Mouse (Mus musculus) heart, adult 2 months (tissue): ENCODE results near the gene Col5a2.

Source experiments
- CTCF ChIP-seq: fragments of 200-600 bp; IDR thresholded peaks from 2 replicates; pipeline ENCODE4 v1.8.1; 2022; ENCODE audit warnings: antibody characterized with exemption, mild to moderate bottlenecking, moderate library complexity
- EP300 ChIP-seq: fragments of 200-500 bp; IDR thresholded peaks from 2 replicates; pipeline ENCODE4 v1.6.1; 2011; ENCODE audit warnings: low read depth, low read length, control low read depth; ENCODE audit not compliant: insufficient read depth
- POLR2A ChIP-seq: fragments of 200-500 bp; IDR thresholded peaks from 2 replicates; pipeline ENCODE4 v1.6.1; 2011; ENCODE audit warnings: mild to moderate bottlenecking, low read depth, low read length, control low read depth; ENCODE audit not compliant: insufficient read depth

DNA sequence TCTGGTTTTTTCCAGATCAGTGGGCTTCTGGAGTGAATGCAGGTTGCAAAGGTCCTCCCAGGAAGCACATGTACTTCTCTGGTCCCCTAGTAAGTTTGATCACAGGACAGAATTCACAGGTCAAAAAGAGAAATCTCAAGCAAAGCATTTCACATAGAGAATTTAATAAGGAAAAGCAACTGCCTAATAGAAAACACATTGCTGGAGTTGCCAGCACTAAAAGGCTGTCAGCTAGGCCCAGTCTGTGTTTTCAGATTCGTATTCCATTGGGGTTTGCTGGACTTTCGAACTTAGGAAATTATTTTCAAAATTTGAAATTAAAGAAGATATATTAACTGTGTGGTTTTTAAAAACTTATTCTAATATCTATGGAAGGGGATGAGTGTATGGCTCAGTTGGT is 42.3 kb downstream of the Col5a2 start:
- TF ChIP-seq CTCF (no peak), EP300 (no peak), POLR2A (no peak)
